Mouse (Mus musculus) cortical plate, adult 2 months (tissue): ENCODE results near the gene Plxnc1.

Experiments
- CTCF ChIP-seq: fragments of 200-500 bp; IDR thresholded peaks from 2 replicates; pipeline ENCODE4 v1.5.1; 2011; ENCODE audit warnings: mild to moderate bottlenecking, control low read depth, low read length; ENCODE audit not compliant: insufficient read depth; ENCODE audit errors: extremely low read depth
- POLR2A ChIP-seq: fragments of 200-500 bp; IDR thresholded peaks from 2 replicates; pipeline ENCODE4 v1.6.1; 2011; ENCODE audit warnings: mild to moderate bottlenecking, low read length, control low read depth; ENCODE audit not compliant: insufficient read depth; ENCODE audit errors: extremely low read depth

DNA sequence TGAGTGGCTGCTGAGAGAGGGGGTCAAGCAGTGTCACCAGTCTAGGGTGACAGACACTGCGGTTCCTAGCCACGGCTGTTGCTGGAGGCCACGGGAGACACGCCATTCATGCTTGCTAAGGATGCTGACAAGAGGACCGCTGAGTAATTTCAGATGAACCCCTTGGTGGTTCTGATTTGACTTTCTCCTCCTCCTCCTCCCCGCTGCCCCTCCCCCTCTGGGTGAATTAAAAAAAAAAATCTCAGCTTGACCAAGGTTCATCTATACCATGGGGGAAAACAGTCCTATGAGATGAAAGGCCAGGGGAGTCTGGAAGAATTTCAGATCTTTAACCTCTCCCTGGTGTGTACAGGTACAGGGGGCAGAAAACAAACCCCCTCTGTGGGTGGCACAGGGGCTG is 22.9 kb downstream of the Plxnc1 start:
- TF ChIP-seq CTCF (no peak), POLR2A (no peak)
